Comparison of ENCODE assay signal across 10 mouse cellular contexts in the genomic region with DNA sequence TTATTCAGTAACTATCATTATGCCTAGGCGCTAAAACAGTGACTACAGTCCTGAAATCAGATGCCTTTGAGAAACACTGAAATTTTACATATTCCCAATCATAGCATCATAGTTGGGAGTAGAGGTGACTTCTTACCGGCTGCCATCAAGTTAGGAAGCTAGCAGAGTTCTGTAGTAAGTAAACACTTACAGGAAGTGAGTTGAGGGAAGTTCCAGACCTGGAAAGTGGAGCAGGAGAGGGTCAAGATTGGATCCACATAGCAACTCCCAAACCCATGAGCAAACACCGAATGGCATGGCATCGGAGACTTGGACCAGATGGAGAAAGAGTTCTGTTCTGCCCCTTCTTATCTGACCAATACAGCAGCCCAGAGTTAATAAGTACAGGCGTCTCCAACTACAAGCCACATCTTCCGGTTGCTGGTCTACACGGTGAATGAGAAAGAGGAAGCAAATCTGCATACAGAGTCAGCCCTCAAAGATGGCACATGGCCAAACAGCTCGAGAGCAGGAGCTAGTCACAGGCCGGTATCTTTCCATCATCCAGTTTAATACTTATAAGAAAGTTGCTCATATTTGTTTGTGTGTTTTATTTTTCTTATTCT.
A peak's percentile ranks its signal among the peaks of the same experiment; 100 is the strongest.
DNase-seq lines count a peak whose midpoint lies in the region; ATAC-seq and TF ChIP-seq lines count a peak whose summit lies in the region.
"Had no signal": no experiment of that assay in that cellular context is flagged by ENCODE, and none has a peak within 500 bp of the region (broad histone marks: within the 10 kb centered on the region; RNA-seq: fewer than 3 reads in every experiment).

No protein-coding gene starts in this region.

- H3K9ac ChIP-seq in lung, postnatal 0 days (replicated peaks; ENCODE audit: low read depth) = no peak overlapping the region
- no peak overlapping the region for H3K9ac ChIP-seq in liver, embryonic 11.5 days (ENCODE audit: low read depth, low read length)
- H3K9ac ChIP-seq: neural tube, embryonic 13.5 days had no signal

- no peak for ATAC-seq in lung, postnatal 0 days
- no peak for ATAC-seq in liver, embryonic 11.5 days (replicated peaks; ENCODE audit: low FRiP score)

- H3K4me3 ChIP-seq in lung, postnatal 0 days (ENCODE audit: low read depth, low read length) = no peak overlapping the region
- no peak overlapping the region for H3K4me3 ChIP-seq in liver, embryonic 11.5 days (ENCODE audit: low read depth, low read length)
- H3K4me3 ChIP-seq: neural tube, embryonic 13.5 days had no signal

- H3K27me3 ChIP-seq in lung, postnatal 0 days (replicated peaks; ENCODE audit: insufficient read depth, low read length) = no peaks in the 10 kb centered on the region
- no peaks in the 10 kb centered on the region for H3K27me3 ChIP-seq in liver, embryonic 11.5 days (replicated peaks; ENCODE audit: control insufficient read depth, insufficient read depth, low read length)
- H3K27me3 ChIP-seq: neural tube, embryonic 13.5 days had no signal

- H3K4me2 ChIP-seq in lung, postnatal 0 days (replicated peaks; ENCODE audit: low read depth, low read length) = no peak overlapping the region
- H3K4me2 ChIP-seq in liver, embryonic 11.5 days = no peak overlapping the region
- H3K4me2 ChIP-seq: neural tube, embryonic 13.5 days had no signal

- no peaks in the 10 kb centered on the region for H3K4me1 ChIP-seq in lung, postnatal 0 days (ENCODE audit: insufficient read depth, low read depth, low read length)
- H3K4me1 ChIP-seq in liver, embryonic 11.5 days (replicated peaks; ENCODE audit: control insufficient read depth, insufficient read depth, low read length) = no peaks in the 10 kb centered on the region
- H3K4me1 ChIP-seq: neural tube, embryonic 13.5 days had no signal

- no peaks in the 10 kb centered on the region for H3K9me3 ChIP-seq in lung, postnatal 0 days (ENCODE audit: low read length)
- no peaks in the 10 kb centered on the region for H3K9me3 ChIP-seq in liver, embryonic 11.5 days (ENCODE audit: control insufficient read depth, low read length)
- H3K9me3 ChIP-seq: neural tube, embryonic 13.5 days had no signal

- no peak for TF ChIP-seq EP300 in lung, postnatal 0 days (IDR thresholded peaks at IDR 0.05)

- 56% methylated on average over 9 of the region's 9 CpGs for WGBS in lung, postnatal 0 days
- WGBS in liver, embryonic 11.5 days = 60% methylated on average over 9 of the region's 9 CpGs

- no peak overlapping the region for H3K27ac ChIP-seq in lung, postnatal 0 days (ENCODE audit: low read length)
- no peak overlapping the region for H3K27ac ChIP-seq in liver, embryonic 11.5 days (ENCODE audit: low read depth, low read length)
- H3K27ac ChIP-seq: neural tube, embryonic 13.5 days had no signal

- H3K36me3 ChIP-seq in lung, postnatal 0 days (ENCODE audit: insufficient read depth, low read length) = no peaks in the 10 kb centered on the region
- no peaks in the 10 kb centered on the region for H3K36me3 ChIP-seq in liver, embryonic 11.5 days (ENCODE audit: control insufficient read depth, insufficient read depth, low read length)
- H3K36me3 ChIP-seq: neural tube, embryonic 13.5 days had no signal

- no peak for TF ChIP-seq CTCF in lung, postnatal 0 days (IDR thresholded peaks at IDR 0.05)

- DNase-seq in adrenal gland, adult 2 months = peak; percentile 9
- no peak for DNase-seq in adrenal gland, postnatal 14 days
- peak; percentile 27 for DNase-seq in layer of hippocampus, adult 11-12 months (ENCODE audit: low spot score)
- no peak for DNase-seq in layer of hippocampus, postnatal 25 days (ENCODE audit: extremely low spot score in 1 of 2, low spot score in 1 of 2)
- peak; percentile 25 for DNase-seq in lung, postnatal 0 days (ENCODE audit: low spot score)
- DNase-seq in spleen, postnatal 36 days (ENCODE audit: low spot score in 2 of 2) = peak; percentile 74 to 78
- DNase-seq in adipocyte (ENCODE audit: low spot score) = no peak
- DNase-seq in liver, embryonic 11.5 days (ENCODE audit: low spot score) = no peak
- DNase-seq: cerebellum, adult 9-10 months had no signal

Comparison
In these comparisons a context has a peak if more than half of its experiments do, and no peak if none do; other contexts are left out.
1. DNase-seq: peak in adrenal gland, adult 2 months (single experiment), layer of hippocampus, adult 11-12 months (single experiment), lung, postnatal 0 days (single experiment) and spleen, postnatal 36 days (2 of 2); none in adrenal gland, postnatal 14 days (single experiment), layer of hippocampus, postnatal 25 days (0 of 2), adipocyte (single experiment) and liver, embryonic 11.5 days (single experiment).